Mouse (Mus musculus) embryonic facial prominence, embryonic 15.5 days (tissue): ENCODE measurements around the gene Mex3d. TPM values are rescaled to one million over a fixed set of nuclear protein-coding genes. Genes with fewer than 3 reads are reported as not detected.

Experiments
- ATAC-seq: fragments of 200-750 bp; cut with Nextera tagmentation; 2 replicates; pipeline ENCODE4 v1.8.0; 2017; ENCODE audit warnings: low read depth, moderate TSS enrichment; ENCODE audit not compliant: insufficient number of reproducible peaks, low FRiP score, low TSS enrichment
- H3K27ac ChIP-seq: fragments of 300-500 bp; sonication (generic); replicated peaks from 2 replicates; pipeline ENCODE4 v1.5.1; 2015; ENCODE audit warnings: mild to moderate bottlenecking, inconsistent platforms
- H3K27me3 ChIP-seq: fragments of 300-500 bp; sonication (generic); 2 replicates; pipeline ENCODE4 v1.6.1; 2015; ENCODE audit warnings: inconsistent platforms
- H3K36me3 ChIP-seq: fragments of 300-500 bp; sonication (generic); 2 replicates; pipeline ENCODE4 v1.6.1; 2015; ENCODE audit warnings: mild to moderate bottlenecking, inconsistent platforms
- H3K4me1 ChIP-seq: fragments of 300-500 bp; sonication (generic); 2 replicates; pipeline ENCODE4 v1.6.1; 2015; ENCODE audit warnings: inconsistent platforms
- H3K4me2 ChIP-seq: fragments of 300-500 bp; sonication (generic); replicated peaks from 2 replicates; pipeline ENCODE4 v1.6.1; 2015; ENCODE audit warnings: mild to moderate bottlenecking, inconsistent platforms
- H3K4me3 ChIP-seq: fragments of 300-500 bp; sonication (generic); replicated peaks from 2 replicates; pipeline ENCODE4 v1.5.1; 2015; ENCODE audit warnings: mild to moderate bottlenecking, inconsistent platforms
- H3K9ac ChIP-seq: fragments of 300-500 bp; sonication (generic); 2 replicates; pipeline ENCODE4 v1.6.1; 2015; ENCODE audit warnings: inconsistent platforms
- H3K9me3 ChIP-seq: fragments of 300-500 bp; sonication (generic); replicated peaks from 2 replicates; pipeline ENCODE4 v1.6.1; 2016; ENCODE audit warnings: inconsistent platforms
- WGBS: fragments of 180-500 bp; shearing (Covaris S2); methylation state at CpG from one replicate; pipeline ENCODE4 v1.1.7; 2015; 5-methylcytosine and 5-hydroxymethylcytosine counted together
- polyA plus RNA-seq: library from polyadenylated mRNA; unstranded; fragments of >200 nt; fragmentation: Nextera tagmentation; extraction: Ambion mirVana; gene quantifications from 2 replicates; pipeline ENCODE4 v1.2.1, GENCODE M21; 2015

Mex3d gene
- polyA plus RNA-seq, 1 experiment from 2014 or later, result 7.2 TPM

DNA sequence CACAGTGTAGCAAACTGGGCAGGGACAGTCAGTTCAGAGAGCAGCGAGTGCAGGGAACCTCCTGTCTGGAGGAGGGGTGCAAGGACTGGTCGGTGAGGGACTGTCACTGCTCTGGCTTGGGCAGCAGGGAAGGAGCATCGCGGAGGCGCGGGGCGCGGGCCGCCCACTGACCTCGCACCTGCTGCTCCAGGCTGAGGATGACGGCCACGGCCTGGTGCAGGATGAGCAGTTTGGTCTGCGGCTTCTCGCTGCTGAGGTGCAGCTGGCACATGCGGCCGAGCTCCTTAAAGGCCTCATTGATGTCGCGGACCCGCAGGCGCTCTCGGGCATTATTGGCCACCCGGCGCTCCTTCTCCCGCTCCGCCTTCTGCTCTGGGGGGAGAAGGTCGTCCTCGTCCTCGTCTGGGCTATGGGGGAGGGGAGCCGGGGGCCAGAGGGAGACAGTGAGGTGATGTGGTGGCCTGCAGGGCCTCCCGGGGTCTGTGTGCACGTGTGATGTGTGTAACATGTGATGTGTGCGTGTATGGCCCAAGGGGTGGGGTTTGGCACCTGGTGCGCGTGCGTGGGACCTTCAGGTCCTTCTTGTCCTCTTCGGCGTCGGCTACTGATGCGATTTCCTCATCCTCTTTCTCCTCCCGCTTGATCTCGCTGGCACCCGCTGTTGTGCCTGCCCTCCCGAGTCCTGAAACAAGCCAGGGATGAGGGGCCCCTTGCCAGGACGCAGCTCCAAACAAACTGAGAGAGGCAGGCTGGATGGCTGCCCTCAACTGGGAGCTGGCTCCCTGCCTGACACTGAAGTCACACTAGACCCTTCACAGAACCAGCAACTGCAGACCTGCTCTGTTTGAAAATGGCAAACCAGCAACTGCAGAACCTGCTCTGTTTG lies 25.4 kb upstream of the Mex3d start:
- Histone ChIP-seq H3K9ac (no peak overlapping the region), H3K36me3 (peaks cover 93% of the 10 kb centered on the region), H3K27ac (no peak overlapping the region), H3K9me3 (no peaks in the 10 kb centered on the region), H3K4me2 (no peak overlapping the region), H3K4me3 (no peak overlapping the region), H3K27me3 (no peaks in the 10 kb centered on the region), H3K4me1 (peaks cover 7% of the 10 kb centered on the region)
- WGBS, result 87% methylated on average over 44 of the region's 44 CpGs
- no peak for ATAC-seq

DNA sequence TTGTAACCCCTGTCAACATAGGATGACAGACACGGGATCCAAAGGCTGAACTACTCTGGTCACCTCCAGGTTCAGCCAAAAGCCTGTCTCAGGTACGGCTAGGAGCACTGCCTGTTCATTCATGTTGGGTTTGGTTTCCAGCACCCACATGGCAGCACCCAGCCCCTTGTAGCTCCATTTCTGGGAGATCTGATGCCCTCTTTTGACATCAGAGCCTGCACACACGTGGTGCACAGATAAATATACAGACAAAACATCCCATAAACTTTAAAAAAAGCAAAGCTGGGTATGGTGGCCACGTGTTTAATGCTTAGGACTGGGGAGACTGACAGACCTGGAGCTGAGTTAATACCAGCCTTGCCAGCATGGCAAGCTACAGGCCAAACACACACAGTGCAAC lies 20.5 kb upstream of the Mex3d start:
- Histone ChIP-seq H3K27ac (peak overlapping the region; percentile 91), H3K9me3 (0 out of 2 replicates have a peak, but pooled peaks cover 3% of the 10 kb centered on the region), H3K36me3 (peaks cover 59% of the 10 kb centered on the region), H3K4me1 (peaks cover 33% of the 10 kb centered on the region), H3K27me3 (no peaks in the 10 kb centered on the region), H3K4me3 (no peak overlapping the region), H3K9ac (no peak overlapping the region), H3K4me2 (peak overlapping the region; percentile 84; the same call in 1 of the 2 replicates)
- ATAC-seq, result no peak
- 43% methylated on average over 4 of the region's 4 CpGs for WGBS

DNA sequence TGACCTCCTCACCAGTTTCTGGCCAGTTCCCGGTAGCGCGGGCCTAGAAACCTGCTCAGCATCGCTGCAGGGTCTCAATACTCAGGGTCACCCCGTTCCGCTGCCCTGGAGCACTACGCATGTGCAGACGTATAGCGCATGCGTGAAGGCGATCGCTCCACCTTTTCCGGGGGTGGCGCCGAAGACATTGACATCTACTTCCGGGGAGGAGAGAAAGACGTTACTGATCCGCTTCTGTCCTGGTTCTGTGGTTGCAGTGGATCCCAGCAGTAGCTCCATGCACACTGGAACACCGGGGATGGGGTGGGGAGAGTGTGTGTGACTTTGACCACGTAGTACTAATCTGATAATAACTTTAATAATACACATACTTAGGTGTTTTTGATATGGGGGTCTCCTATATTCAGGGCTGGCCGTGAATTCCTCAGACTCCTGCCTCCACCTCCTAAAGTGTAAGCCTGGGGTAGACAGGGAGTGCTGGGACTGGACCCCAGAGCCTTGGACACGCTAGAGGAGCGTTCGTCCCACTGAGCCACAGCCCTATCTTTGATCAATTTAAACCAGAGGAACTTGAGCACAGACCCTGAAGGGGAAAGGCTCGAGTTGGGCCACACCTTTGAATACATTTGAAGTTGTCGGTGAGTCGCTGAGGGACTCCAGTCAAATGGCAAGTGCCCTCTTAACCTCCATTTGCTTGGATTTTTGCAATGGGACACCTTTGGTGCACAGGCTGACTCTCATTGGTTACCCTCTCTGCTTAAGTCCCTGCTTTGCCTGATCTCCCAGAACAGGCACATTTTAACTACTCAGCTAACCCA lies 19.4 kb upstream of the Mex3d start, which contains the start of gene Uqcr11:
TSS of gene Uqcr11 (minus strand) at position 147 of the 818 bp plus-strand sequence.
- Histone ChIP-seq H3K36me3 (peaks cover 58% of the 10 kb centered on the region), H3K4me2 (peak within 1 kb of the TSS; percentile 84), H3K4me3 (peak within 1 kb of the TSS; percentile 93), H3K27ac (peak within 1 kb of the TSS; percentile 91), H3K4me1 (peaks cover 33% of the 10 kb centered on the region), H3K9ac (peak within 1 kb of the TSS; percentile 90), H3K9me3 (0 out of 2 replicates have a peak, but pooled peaks cover 3% of the 10 kb centered on the region), H3K27me3 (no peaks in the 10 kb centered on the region)
- 0% methylated on average over 27 of the region's 27 CpGs for WGBS
- peak; percentile 78 for ATAC-seq

DNA sequence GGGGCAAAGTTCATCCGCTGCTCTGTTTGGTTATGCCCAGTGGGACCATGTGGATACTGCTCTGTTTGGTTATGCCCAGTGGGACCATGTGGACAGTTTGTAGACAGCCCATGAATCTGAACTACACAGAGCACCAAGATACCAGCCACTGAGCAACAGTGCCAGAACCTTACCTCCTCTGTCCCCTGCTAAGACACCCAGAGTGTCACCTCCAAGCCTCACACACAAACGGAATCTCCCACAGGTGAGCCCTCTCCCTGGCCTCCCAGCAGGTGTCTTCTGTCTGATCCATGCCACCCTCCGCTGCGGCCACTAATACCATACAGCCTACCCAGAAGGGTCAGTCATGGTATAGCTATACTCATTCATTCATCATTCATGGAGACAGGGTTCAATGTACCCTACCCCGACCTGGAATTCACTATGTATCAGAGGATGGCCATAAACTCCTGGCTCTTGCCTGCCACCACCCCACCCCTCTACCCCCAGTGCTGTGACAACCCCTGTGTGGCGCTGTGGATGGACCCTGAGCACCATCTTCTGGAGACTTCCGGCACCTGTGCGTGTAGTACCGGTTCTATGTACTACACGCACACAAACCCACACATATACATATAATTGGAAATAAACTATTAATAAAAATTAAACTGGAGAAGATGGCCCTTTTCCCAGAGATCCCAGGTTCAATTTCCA lies 18.2 kb upstream of the Mex3d start:
- H3K4me2 ChIP-seq, result peak overlapping the region; percentile 84
- H3K27ac ChIP-seq, result no peak overlapping the region
- H3K4me3 ChIP-seq, result peak overlapping the region; percentile 93
- ATAC-seq, result no peak
- 52% methylated on average over 10 of the region's 10 CpGs for WGBS
- H3K4me1 ChIP-seq, result peaks cover 36% of the 10 kb centered on the region
- 0 out of 2 replicates have a peak, but pooled peaks cover 3% of the 10 kb centered on the region for H3K9me3 ChIP-seq
- H3K27me3 ChIP-seq, result no peaks in the 10 kb centered on the region
- H3K9ac ChIP-seq, result peak overlapping the region; percentile 90
- peaks cover 54% of the 10 kb centered on the region for H3K36me3 ChIP-seq

DNA sequence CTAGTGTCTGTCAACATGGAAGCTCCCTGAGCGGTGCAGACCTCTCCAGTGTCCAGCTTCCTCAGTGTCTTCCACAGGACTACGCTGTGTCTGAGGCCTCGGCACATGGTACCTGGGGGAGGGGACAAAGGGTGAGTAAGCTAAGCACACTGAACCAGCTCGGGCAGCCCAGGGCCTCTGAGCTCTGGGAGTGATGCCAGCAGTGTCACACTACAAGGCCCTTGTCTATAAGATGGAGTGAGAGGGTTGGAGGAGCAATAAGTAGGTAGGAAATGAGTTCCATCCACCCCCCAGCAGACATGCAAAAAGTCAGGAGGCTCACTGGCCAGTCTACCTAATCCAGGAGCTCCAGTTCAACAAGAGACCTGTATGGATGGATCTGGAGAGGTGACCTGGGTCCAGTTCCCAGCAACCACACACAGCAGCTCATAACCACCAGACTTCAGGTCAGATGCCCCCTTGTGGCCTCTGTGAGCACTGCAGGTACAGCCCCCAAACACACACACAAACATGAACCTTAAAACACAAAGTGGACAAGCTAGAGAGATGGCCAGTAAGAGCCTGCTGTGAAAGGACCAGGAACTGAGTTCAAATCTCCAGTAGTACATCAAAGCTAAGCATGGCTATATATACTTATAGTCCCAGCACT lies 15.7 kb upstream of the Mex3d start:
- WGBS, result 91% methylated on average over 4 of the region's 4 CpGs
- no peak overlapping the region for H3K4me3 ChIP-seq

DNA sequence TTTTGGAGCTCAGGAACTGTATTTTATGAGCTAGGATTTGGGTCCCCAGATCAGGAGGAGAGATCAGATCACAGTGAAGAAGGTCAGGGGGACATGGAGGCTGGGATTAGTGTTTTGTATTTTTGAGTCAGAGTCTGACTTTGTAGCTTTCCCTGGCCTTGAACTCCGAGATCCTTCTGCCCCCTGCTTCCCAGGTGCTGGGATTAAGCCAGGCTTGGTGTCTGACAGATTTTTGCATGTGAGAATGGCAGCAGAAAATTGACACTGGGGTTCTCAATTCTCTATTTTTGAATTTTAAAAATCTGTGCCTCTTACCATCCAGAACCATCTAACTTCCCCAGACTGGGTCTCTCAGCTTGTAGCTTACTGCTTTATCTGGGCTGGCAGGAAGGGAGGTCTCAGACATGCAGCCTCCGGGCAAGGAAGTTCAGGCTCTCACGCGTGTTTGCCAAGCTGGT lies 13.3 kb upstream of the Mex3d start:
- WGBS, result 69% methylated on average over 4 of the region's 4 CpGs
- Histone ChIP-seq H3K4me1 (peaks cover 43% of the 10 kb centered on the region), H3K27ac (peak overlapping the region; percentile 90; the same call in 1 of the 2 replicates), H3K9me3 (0 out of 2 replicates have a peak, but pooled peaks cover 3% of the 10 kb centered on the region), H3K9ac (no peak overlapping the region), H3K36me3 (peaks cover 50% of the 10 kb centered on the region), H3K27me3 (no peaks in the 10 kb centered on the region), H3K4me3 (no peak overlapping the region; the same call in 1 of the 2 replicates), H3K4me2 (peak overlapping the region; percentile 83)
- ATAC-seq, result no peak

More for the DNA sequence above, 15.7 kb upstream of the Mex3d start:
- peaks cover 43% of the 10 kb centered on the region for H3K4me1 ChIP-seq
- peaks cover 35% of the 10 kb centered on the region for H3K36me3 ChIP-seq
- no peak for ATAC-seq
- H3K9ac ChIP-seq, result no peak overlapping the region
- 0 out of 2 replicates have a peak, but pooled peaks cover 3% of the 10 kb centered on the region for H3K9me3 ChIP-seq
- H3K27ac ChIP-seq, result no peak overlapping the region
- no peak overlapping the region for H3K4me2 ChIP-seq
- H3K27me3 ChIP-seq, result no peaks in the 10 kb centered on the region

DNA sequence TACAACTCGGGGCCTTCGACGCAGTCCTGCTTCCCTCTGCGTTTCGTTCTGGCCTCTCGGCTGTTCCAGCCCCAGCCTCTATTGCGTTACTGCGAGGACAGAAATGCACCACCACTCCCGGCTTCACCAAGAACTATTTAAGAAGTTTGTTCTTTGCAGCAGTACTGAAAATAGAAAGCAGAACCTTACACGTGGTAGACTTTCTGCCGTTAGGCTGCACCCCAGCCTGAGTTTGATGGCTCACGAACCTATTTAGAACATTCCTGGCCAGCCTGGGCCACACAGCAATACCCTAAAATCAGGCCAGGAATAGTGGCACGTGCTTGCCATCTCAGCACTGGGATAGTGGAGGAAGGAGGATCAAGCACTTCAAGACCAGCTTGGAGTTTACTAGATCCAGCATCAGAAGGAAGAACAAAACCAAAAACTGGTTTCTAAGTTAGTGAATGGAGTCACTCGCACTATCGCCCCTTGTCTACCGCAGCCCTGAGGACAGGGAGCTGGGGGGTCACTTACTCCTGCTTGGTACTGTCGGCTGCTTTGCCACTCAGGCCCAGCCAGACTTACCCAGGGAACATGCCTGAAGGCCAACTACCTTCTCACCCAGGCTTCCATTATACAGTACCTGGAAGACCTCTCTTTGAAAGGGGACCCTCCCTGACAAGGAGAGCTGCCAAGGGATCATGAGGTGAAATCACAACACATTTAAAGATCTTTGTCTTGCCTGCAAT lies 12.7 kb upstream of the Mex3d start:
- Histone ChIP-seq H3K9ac (peak overlapping the region; percentile 48), H3K4me1 (peaks cover 37% of the 10 kb centered on the region), H3K27ac (peak overlapping the region; percentile 90), H3K4me3 (peak overlapping the region; percentile 82), H3K9me3 (0 out of 2 replicates have a peak, but pooled peaks cover 3% of the 10 kb centered on the region), H3K36me3 (peaks cover 56% of the 10 kb centered on the region), H3K4me2 (peak overlapping the region; percentile 83), H3K27me3 (no peaks in the 10 kb centered on the region)
- WGBS, result 13% methylated on average over 17 of the region's 17 CpGs
- no peak for ATAC-seq

DNA sequence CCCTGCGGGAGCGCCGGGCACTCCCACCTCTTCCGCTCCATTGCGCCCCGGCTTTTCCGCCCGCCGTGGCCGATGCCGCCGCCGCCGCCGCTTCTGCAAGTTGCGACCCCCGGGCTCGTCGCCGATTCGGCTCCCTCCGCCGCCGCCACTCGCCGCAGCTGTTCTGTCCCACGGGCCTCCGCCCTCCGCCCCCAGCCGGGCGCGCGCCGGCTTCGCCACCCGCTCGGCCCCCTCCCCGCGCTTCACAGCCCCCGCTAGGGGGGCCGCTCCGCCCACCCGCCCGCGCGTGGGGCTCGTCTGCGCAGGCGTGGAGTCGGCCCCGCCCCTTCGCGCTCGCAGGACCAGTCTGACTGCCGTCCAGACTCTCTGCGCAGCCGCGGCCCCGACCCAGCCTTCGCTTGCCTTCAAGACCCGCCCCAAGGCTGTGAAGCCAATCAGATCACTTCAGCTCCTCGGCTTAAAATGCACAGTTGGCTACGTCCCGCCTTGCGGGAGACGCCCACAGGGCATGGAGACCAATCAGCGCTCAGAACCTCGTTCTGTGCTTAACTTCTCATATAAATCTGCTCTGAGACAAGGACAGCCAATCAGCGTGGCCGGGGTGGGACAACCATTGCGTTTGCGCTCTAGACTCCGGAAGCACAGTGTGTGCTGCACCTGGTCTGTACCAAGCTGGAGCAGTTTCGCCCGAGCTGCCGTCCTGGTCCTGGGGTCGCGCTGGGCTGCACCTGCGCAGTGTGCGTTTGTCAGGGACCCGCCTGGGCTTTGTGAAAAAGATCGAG lies 11.9 kb upstream of the Mex3d start, which contains the start of gene Mbd3:
TSS of gene Mbd3 (minus strand) at position 360 of the 782 bp plus-strand sequence.
- H3K36me3 ChIP-seq, result peaks cover 62% of the 10 kb centered on the region
- WGBS, result under 1% methylated on average over 77 of the region's 82 CpGs
- peak within 1 kb of the TSS; percentile 99 for H3K27ac ChIP-seq
- peak; percentile 97 for ATAC-seq
- H3K27me3 ChIP-seq, result no peaks in the 10 kb centered on the region
- peak within 1 kb of the TSS; percentile 91 for H3K9ac ChIP-seq
- peak within 1 kb of the TSS; percentile 83 for H3K4me2 ChIP-seq
- H3K4me3 ChIP-seq, result peak within 1 kb of the TSS; percentile 82
- H3K9me3 ChIP-seq, result 0 out of 2 replicates have a peak, but pooled peaks cover 3% of the 10 kb centered on the region
- peaks cover 30% of the 10 kb centered on the region for H3K4me1 ChIP-seq

DNA sequence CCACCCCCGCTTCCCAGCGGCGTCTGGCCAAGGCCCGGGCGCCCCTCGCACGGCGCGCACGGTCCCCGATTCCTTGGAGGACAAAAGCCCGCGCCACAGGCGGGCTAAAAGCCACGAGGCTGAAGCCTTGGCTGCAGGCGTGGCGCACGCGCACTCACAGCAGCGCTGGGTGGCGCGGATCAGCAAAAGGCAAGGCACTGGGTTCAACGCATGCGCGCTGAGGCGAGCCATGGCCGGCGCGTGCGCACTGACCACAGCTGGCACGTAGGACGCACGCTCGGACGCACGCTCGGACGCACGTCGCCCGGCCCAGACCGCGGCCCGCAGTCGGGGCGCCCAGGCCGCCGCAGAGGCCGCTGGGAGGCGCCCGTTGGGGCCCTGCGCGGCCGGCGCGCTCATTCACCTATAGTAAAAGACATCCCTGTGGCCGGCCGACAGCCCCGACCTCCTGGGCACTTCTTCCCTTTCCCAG lies 11.3 kb upstream of the Mex3d start:
- Histone ChIP-seq H3K9me3 (0 out of 2 replicates have a peak, but pooled peaks cover 3% of the 10 kb centered on the region), H3K27me3 (no peaks in the 10 kb centered on the region), H3K4me1 (peaks cover 30% of the 10 kb centered on the region), H3K4me2 (peak overlapping the region; percentile 83), H3K9ac (peak overlapping the region; percentile 91), H3K4me3 (peak overlapping the region; percentile 82), H3K36me3 (peaks cover 62% of the 10 kb centered on the region), H3K27ac (peak overlapping the region; percentile 99)
- WGBS, result under 1% methylated on average over 59 of the region's 59 CpGs
- ATAC-seq, result peak; percentile 87
